Mouse (Mus musculus) kidney, embryonic 15.5 days (tissue): ENCODE data around the gene Lsm4. TPM values are rescaled to one million over a fixed set of nuclear protein-coding genes. Genes with fewer than 3 reads are reported as not detected.

ENCODE experiments used
- ATAC-seq: fragments of 200-750 bp; cut with Nextera tagmentation; replicated peaks from 2 replicates; pipeline ENCODE4 v1.8.0; 2017; ENCODE audit warnings: moderate TSS enrichment; ENCODE audit not compliant: low FRiP score
- H3K27ac ChIP-seq: fragments of 300-500 bp; sonication (generic); 2 replicates; pipeline ENCODE4 v1.5.1; 2015; ENCODE audit warnings: mild to moderate bottlenecking, inconsistent platforms
- H3K27me3 ChIP-seq: fragments of 300-500 bp; sonication (generic); 2 replicates; pipeline ENCODE4 v1.6.1; 2015; ENCODE audit warnings: inconsistent platforms
- H3K36me3 ChIP-seq: fragments of 300-500 bp; sonication (generic); 2 replicates; pipeline ENCODE4 v1.6.1; 2015; ENCODE audit warnings: inconsistent platforms
- H3K4me1 ChIP-seq: fragments of 300-500 bp; sonication (generic); 2 replicates; pipeline ENCODE4 v1.6.1; 2015; ENCODE audit warnings: inconsistent platforms
- H3K4me2 ChIP-seq: fragments of 300-500 bp; sonication (generic); 2 replicates; pipeline ENCODE4 v1.6.1; 2015; ENCODE audit warnings: moderate library complexity, mild to moderate bottlenecking, inconsistent platforms
- H3K4me3 ChIP-seq: fragments of 300-500 bp; sonication (generic); replicated peaks from 2 replicates; pipeline ENCODE4 v1.5.1; 2015; ENCODE audit warnings: mild to moderate bottlenecking, inconsistent platforms
- H3K9ac ChIP-seq: fragments of 300-500 bp; sonication (generic); 2 replicates; pipeline ENCODE4 v1.6.1; 2015; ENCODE audit warnings: mild to moderate bottlenecking, inconsistent platforms
- H3K9me3 ChIP-seq: fragments of 300-500 bp; sonication (generic); replicated peaks from 2 replicates; pipeline ENCODE4 v1.6.1; 2016; ENCODE audit warnings: inconsistent platforms
- WGBS: fragments of 180-500 bp; shearing (Covaris S2); methylation state at CpG from one replicate; pipeline ENCODE4 v1.1.7; 2015; ENCODE audit warnings: mixed read lengths; 5-methylcytosine and 5-hydroxymethylcytosine counted together
- polyA plus RNA-seq: library from polyadenylated mRNA; unstranded; fragments of >200 nt; fragmentation: Nextera tagmentation; extraction: Ambion mirVana; gene quantifications from 2 replicates; pipeline ENCODE4 v1.2.1, GENCODE M21; 2015

The Lsm4 gene
- polyA plus RNA-seq, 1 experiment from 2014 or later = 291 TPM

GRCm38 (mm10) chr8:70724216-70724615 lies 51.2 kb downstream of the Lsm4 start:
- H3K27me3 ChIP-seq = peaks cover 28% of the 10 kb centered on the region
- no peaks in the 10 kb centered on the region for H3K9me3 ChIP-seq
- H3K4me1 ChIP-seq = peaks cover 22% of the 10 kb centered on the region
- 0 out of 2 replicates have a peak overlapping the region, but pooled peaks have one; percentile 26 for H3K9ac ChIP-seq
- peak overlapping the region; percentile 42 for H3K4me2 ChIP-seq
- WGBS = 66% methylated on average over 12 of the region's 12 CpGs
- peak overlapping the region; percentile 20 for H3K4me3 ChIP-seq
- no peaks in the 10 kb centered on the region for H3K36me3 ChIP-seq
- peak overlapping the region; percentile 96 for H3K27ac ChIP-seq
- peak; percentile 16; the same call in 1 of the 2 replicates for ATAC-seq

GRCm38 (mm10) chr8:70725792-70726447 lies 52.9 kb downstream of the Lsm4 start:
- Histone ChIP-seq H3K27me3 (peaks cover 40% of the 10 kb centered on the region), H3K4me3 (no peak overlapping the region), H3K9me3 (no peaks in the 10 kb centered on the region), H3K9ac (no peak overlapping the region), H3K27ac (no peak overlapping the region), H3K4me2 (no peak overlapping the region), H3K36me3 (no peaks in the 10 kb centered on the region), H3K4me1 (peaks cover 32% of the 10 kb centered on the region)
- WGBS = 28% methylated on average over 14 of the region's 14 CpGs
- ATAC-seq = no peak

DNA sequence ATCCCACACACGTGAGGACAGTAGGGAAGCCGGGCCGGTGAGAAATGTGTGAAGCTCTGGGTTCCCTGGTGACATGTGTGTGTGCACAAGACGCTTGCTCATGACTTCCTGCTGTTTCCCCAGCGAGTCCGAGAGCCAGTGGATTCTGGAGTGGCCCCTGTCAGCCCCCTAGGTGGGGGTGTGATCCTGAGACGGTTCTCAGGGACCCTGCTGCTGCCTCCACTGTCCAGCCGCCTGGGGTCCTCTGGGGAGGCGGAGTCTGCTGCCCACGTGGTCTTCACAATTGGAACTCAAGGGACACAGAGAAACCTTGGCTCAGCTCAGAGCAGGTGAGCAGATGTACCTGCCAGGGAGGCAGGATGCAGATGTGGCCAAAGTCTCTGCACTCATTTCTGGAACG lies 53.7 kb downstream of the Lsm4 start:
- Histone ChIP-seq H3K9ac (no peak overlapping the region), H3K4me1 (peaks cover 32% of the 10 kb centered on the region), H3K4me2 (no peak overlapping the region), H3K9me3 (no peaks in the 10 kb centered on the region), H3K4me3 (no peak overlapping the region), H3K36me3 (no peaks in the 10 kb centered on the region), H3K27ac (no peak overlapping the region), H3K27me3 (peaks cover 47% of the 10 kb centered on the region)
- 46% methylated on average over 11 of the region's 11 CpGs for WGBS
- ATAC-seq = no peak

Other genes starting within 250 kb of the Lsm4 start
- 17.9 and 21.0 TPM in 2 replicates for gene Crtc1, start 233.7 kb upstream of the Lsm4 start, polyA plus RNA-seq
- gene Klhl26, start 196.3 kb upstream of the Lsm4 start, polyA plus RNA-seq = 20.0 and 23.5 TPM in 2 replicates
- 5.9 and 6.0 TPM in 2 replicates for gene Tmem59l, start 185.9 kb upstream of the Lsm4 start, polyA plus RNA-seq
- gene Crlf1, start 180.1 kb upstream of the Lsm4 start, polyA plus RNA-seq = 21.1 and 24.1 TPM in 2 replicates
- 128 and 133 TPM in 2 replicates for gene Rex1bd, start 166.5 kb upstream of the Lsm4 start, polyA plus RNA-seq
- gene Uba52, start 162.4 kb upstream of the Lsm4 start, polyA plus RNA-seq = 954 and 1,022 TPM in 2 replicates
- gene Fkbp8, start 145.5 kb upstream of the Lsm4 start, polyA plus RNA-seq = 295 and 322 TPM in 2 replicates
- 58.5 and 64.5 TPM in 2 replicates for gene Kxd1, start 145.3 kb upstream of the Lsm4 start, polyA plus RNA-seq
- gene Ell, start 133.8 kb upstream of the Lsm4 start, polyA plus RNA-seq = 20.3 and 23.8 TPM in 2 replicates
- gene Isyna1, start 78.9 kb upstream of the Lsm4 start, polyA plus RNA-seq = 180 and 198 TPM in 2 replicates
- gene Ssbp4, start 64.4 kb upstream of the Lsm4 start, polyA plus RNA-seq = 135 and 145 TPM in 2 replicates
- 2.5 TPM in 2 replicates for gene Lrrc25, start 57.1 kb upstream of the Lsm4 start, polyA plus RNA-seq
- 0.46 and 0.77 TPM in 2 replicates for gene Gdf15, start 40.8 kb upstream of the Lsm4 start, polyA plus RNA-seq
- gene Pgpep1, start 12.9 kb upstream of the Lsm4 start, polyA plus RNA-seq = 65.5 and 75.3 TPM in 2 replicates
- gene Jund, start 25.7 kb downstream of the Lsm4 start, polyA plus RNA-seq = 59.9 and 68.1 TPM in 2 replicates
- 0.03 and 0.09 TPM in 2 replicates for gene Iqcn, start 30.2 kb downstream of the Lsm4 start, polyA plus RNA-seq
- gene Gm3336, start 45.3 kb downstream of the Lsm4 start, polyA plus RNA-seq = 0.55 and 0.83 TPM in 2 replicates
- 7.6 and 9.4 TPM in 2 replicates for gene Pde4c, start 50.5 kb downstream of the Lsm4 start, polyA plus RNA-seq
- gene Rab3a, start 81.4 kb downstream of the Lsm4 start, polyA plus RNA-seq = 15.5 and 18.6 TPM in 2 replicates
- gene Mpv17l2, start 87.7 kb downstream of the Lsm4 start, polyA plus RNA-seq = 46.1 and 48.1 TPM in 2 replicates
- 58.0 and 66.9 TPM in 2 replicates for gene Pik3r2, start 103.5 kb downstream of the Lsm4 start, polyA plus RNA-seq
- gene Mast3, start 131.8 kb downstream of the Lsm4 start, polyA plus RNA-seq = 12.9 and 18.1 TPM in 2 replicates
- gene Il12rb1, start 135.2 kb downstream of the Lsm4 start, polyA plus RNA-seq = 0.09 and 0.12 TPM in 2 replicates
- 5.0 and 6.5 TPM in 2 replicates for gene Arrdc2, start 166.5 kb downstream of the Lsm4 start, polyA plus RNA-seq
- gene Kcnn1, start 190.0 kb downstream of the Lsm4 start, polyA plus RNA-seq = 2.6 and 2.9 TPM in 2 replicates
- 115 and 123 TPM in 2 replicates for gene Ccdc124, start 200.7 kb downstream of the Lsm4 start, polyA plus RNA-seq
- gene Slc5a5, start 219.5 kb downstream of the Lsm4 start, polyA plus RNA-seq = 0.06 and 0.25 TPM in 2 replicates
- 4,326 and 4,329 TPM in 2 replicates for gene Rpl18a, start 224.2 kb downstream of the Lsm4 start, polyA plus RNA-seq
- gene Map1s, start 232.7 kb downstream of the Lsm4 start, polyA plus RNA-seq = 49.7 and 58.9 TPM in 2 replicates